ENCODE assay signal across 9 mouse cellular contexts in genomic region chr3:87266581-87266980, GRCm38 (mm10).
"Had no signal": no experiment of that assay in that cellular context is flagged by ENCODE, and none has a peak within 500 bp of the region (broad histone marks: within the 10 kb centered on the region; RNA-seq: fewer than 3 reads in every experiment).

No protein-coding gene starts in this region.

- H3K9me3 ChIP-seq: limb, embryonic 13.5 days; midbrain, embryonic 13.5 days had no signal

- ATAC-seq: midbrain, embryonic 13.5 days had no signal

- H3K27me3 ChIP-seq: limb, embryonic 13.5 days; midbrain, embryonic 13.5 days had no signal

- DNase-seq: kidney, adult 18-20 months; kidney, postnatal 10 days; lung, postnatal 4 days; right cerebral cortex, adult 18-20 months; right cerebral cortex, postnatal 25 days; thymus, postnatal 4 days had no signal

- H3K27ac ChIP-seq: limb, embryonic 13.5 days; liver, embryonic 14.5 days; midbrain, embryonic 13.5 days had no signal

- H3K36me3 ChIP-seq: limb, embryonic 13.5 days; midbrain, embryonic 13.5 days had no signal

- H3K9ac ChIP-seq: limb, embryonic 13.5 days; liver, embryonic 14.5 days; midbrain, embryonic 13.5 days had no signal

- H3K4me3 ChIP-seq: limb, embryonic 13.5 days; midbrain, embryonic 13.5 days had no signal

- H3K4me1 ChIP-seq: limb, embryonic 13.5 days; midbrain, embryonic 13.5 days had no signal

- H3K4me2 ChIP-seq: limb, embryonic 13.5 days; midbrain, embryonic 13.5 days had no signal
